Mouse (Mus musculus) limb, embryonic 14.5 days (tissue): ENCODE data around the gene Eef2k. TPM values are rescaled to one million over a fixed set of nuclear protein-coding genes. Genes with fewer than 3 reads are reported as not detected.

ENCODE experiments used
- ATAC-seq: fragments of 200-750 bp; cut with Nextera tagmentation; 2 replicates; pipeline ENCODE4 v1.8.0; 2017; ENCODE audit warnings: low read depth, moderate number of reproducible peaks, moderate TSS enrichment; ENCODE audit not compliant: low FRiP score
- DNase-seq: peaks from one replicate; pipeline ENCODE4 v3.0.0-alpha.2; 2015; ENCODE audit warnings: low spot score
- H3K27ac ChIP-seq: fragments of 300-500 bp; sonication (generic); replicated peaks from 2 replicates; pipeline ENCODE4 v1.5.1; 2014; ENCODE audit warnings: low read depth, mild to moderate bottlenecking, low read length, moderate library complexity, mixed read lengths
- H3K27me3 ChIP-seq: fragments of 300-500 bp; sonication (generic); 2 replicates; pipeline ENCODE4 v1.6.1; 2014; ENCODE audit warnings: low read length, mixed read lengths; ENCODE audit not compliant: control insufficient read depth, insufficient read depth
- H3K36me3 ChIP-seq: fragments of 300-500 bp; sonication (generic); 2 replicates; pipeline ENCODE4 v1.6.1; 2014; ENCODE audit warnings: mild to moderate bottlenecking, low read length, moderate library complexity, mixed read lengths; ENCODE audit not compliant: control insufficient read depth, insufficient read depth
- H3K4me1 ChIP-seq: fragments of 300-500 bp; sonication (generic); 2 replicates; pipeline ENCODE4 v1.6.1; 2014; ENCODE audit warnings: antibody characterized with exemption, low read length, mixed read lengths; ENCODE audit not compliant: control insufficient read depth, insufficient read depth
- H3K4me2 ChIP-seq: fragments of 300-500 bp; sonication (generic); replicated peaks from 2 replicates; pipeline ENCODE4 v1.6.1; 2014; ENCODE audit warnings: low read depth, mild to moderate bottlenecking, low read length, moderate library complexity; ENCODE audit not compliant: severe bottlenecking
- H3K4me3 ChIP-seq: fragments of 300-500 bp; sonication (generic); replicated peaks from 2 replicates; pipeline ENCODE4 v1.5.1; 2014; ENCODE audit warnings: low read length
- H3K9ac ChIP-seq: fragments of 300-500 bp; sonication (generic); 2 replicates; pipeline ENCODE4 v1.6.1; 2014; ENCODE audit warnings: mild to moderate bottlenecking, low read depth, low read length, moderate library complexity; ENCODE audit not compliant: severe bottlenecking
- H3K9me3 ChIP-seq: fragments of 300-500 bp; sonication (generic); 2 replicates; pipeline ENCODE4 v1.6.1; 2016; ENCODE audit warnings: low read length; ENCODE audit not compliant: control insufficient read depth
- POLR2A ChIP-seq: fragments of 200-500 bp; IDR thresholded peaks from 2 replicates; pipeline ENCODE4 v1.8.0; 2012; ENCODE audit warnings: inconsistent platforms, mild to moderate bottlenecking, moderate library complexity, borderline replicate concordance; ENCODE audit not compliant: insufficient read depth, insufficient read length; ENCODE audit errors: extremely low read depth
- WGBS: fragments of 180-500 bp; shearing (Covaris S2); extraction: QIAGEN DNeasy Blood & Tissue Kit; methylation state at CpG from one replicate; pipeline ENCODE4 v1.1.7; 2014; 5-methylcytosine and 5-hydroxymethylcytosine counted together
- polyA plus RNA-seq, 2 experiments: library from polyadenylated mRNA; depleted of rRNA in 1 of 2; stranded (reverse) in 1 of 2; unstranded in 1 of 2; fragments of >200 nt; fragmentation: Nextera tagmentation in 1 of 2; extraction: Ambion mirVana in 1 of 2; gene quantifications; 2 replicates each; pipeline versions ENCODE4 v1.2.1 to v1.2.3; 2012 to 2014

Gene Eef2k
- polyA plus RNA-seq (2012; rRNA removed) (37.5 and 39.9 TPM in 2 replicates), polyA plus RNA-seq (2014; fragmentation: Nextera tagmentation; extraction: Ambion mirVana) (22.4 and 23.9 TPM in 2 replicates)

GRCm38 (mm10) chr7:120842345-120843036 is at the start of gene Eef2k:
Gene Eef2k (plus strand): TSS chr7:120842831.
- Histone ChIP-seq H3K4me3 (peak within 1 kb of the TSS; percentile 63), H3K4me1 (peaks cover 16% of the 10 kb centered on the region), H3K27me3 (no peaks in the 10 kb centered on the region), H3K36me3 (peaks cover 8% of the 10 kb centered on the region; the same call in 1 of the 2 replicates), H3K9me3 (no peaks in the 10 kb centered on the region), H3K9ac (peak within 1 kb of the TSS; percentile 80), H3K4me2 (peak within 1 kb of the TSS; percentile 77), H3K27ac (peak within 1 kb of the TSS; percentile 94)
- peak; percentile 95 for ATAC-seq
- peak; percentile 85 for DNase-seq
- 4% methylated on average over 27 of the region's 35 CpGs for WGBS
- no peak for TF ChIP-seq POLR2A

GRCm38 (mm10) chr7:120795544-120795943 is 47.1 kb upstream of the Eef2k start:
- no peak overlapping the region for H3K27ac ChIP-seq

GRCm38 (mm10) chr7:120796369-120796768 is 46.3 kb upstream of the Eef2k start:
- H3K27ac ChIP-seq, result no peak overlapping the region
- TF ChIP-seq POLR2A, result no peak
- no peaks in the 10 kb centered on the region for H3K36me3 ChIP-seq
- ATAC-seq, result no peak
- no peaks in the 10 kb centered on the region for H3K9me3 ChIP-seq
- DNase-seq, result no peak
- no peaks in the 10 kb centered on the region for H3K4me1 ChIP-seq
- no peak overlapping the region for H3K9ac ChIP-seq
- no peak overlapping the region for H3K4me3 ChIP-seq
- 73% methylated on average over 3 of the region's 3 CpGs for WGBS
- H3K4me2 ChIP-seq, result no peak overlapping the region
- H3K27me3 ChIP-seq, result no peaks in the 10 kb centered on the region

More at GRCm38 (mm10) chr7:120795544-120795943, 47.1 kb upstream of the Eef2k start:
- Histone ChIP-seq H3K4me3 (no peak overlapping the region), H3K4me1 (no peaks in the 10 kb centered on the region), H3K9ac (no peak overlapping the region), H3K9me3 (no peaks in the 10 kb centered on the region), H3K27me3 (no peaks in the 10 kb centered on the region), H3K4me2 (no peak overlapping the region), H3K36me3 (no peaks in the 10 kb centered on the region)
- WGBS, result 59% methylated on average over 4 of the region's 4 CpGs
- TF ChIP-seq POLR2A, result no peak
- DNase-seq (no peak), ATAC-seq (no peak)

GRCm38 (mm10) chr7:120803268-120803667 is 39.4 kb upstream of the Eef2k start:
- no peak for TF ChIP-seq POLR2A

GRCm38 (mm10) chr7:120809705-120810104 is 32.9 kb upstream of the Eef2k start:
- ATAC-seq (no peak), DNase-seq (no peak)
- peak overlapping the region; percentile 31; the same call in 1 of the 2 replicates for H3K9ac ChIP-seq
- TF ChIP-seq POLR2A, result no peak
- no peaks in the 10 kb centered on the region for H3K9me3 ChIP-seq
- peaks cover 3% of the 10 kb centered on the region; the same call in 1 of the 2 replicates for H3K4me1 ChIP-seq
- peak overlapping the region; percentile 50 for H3K4me2 ChIP-seq
- no peak overlapping the region for H3K27ac ChIP-seq
- no peaks in the 10 kb centered on the region for H3K36me3 ChIP-seq
- 4% methylated on average over 13 of the region's 27 CpGs for WGBS
- H3K27me3 ChIP-seq, result no peaks in the 10 kb centered on the region
- H3K4me3 ChIP-seq, result peak overlapping the region; percentile 19

More at GRCm38 (mm10) chr7:120803268-120803667, 39.4 kb upstream of the Eef2k start:
- no peaks in the 10 kb centered on the region for H3K36me3 ChIP-seq
- ATAC-seq (no peak), DNase-seq (no peak)
- H3K9me3 ChIP-seq, result no peaks in the 10 kb centered on the region
- no peak overlapping the region for H3K4me3 ChIP-seq
- H3K4me2 ChIP-seq, result no peak overlapping the region
- no peak overlapping the region for H3K27ac ChIP-seq
- 91% methylated on average over 2 of the region's 2 CpGs for WGBS
- H3K9ac ChIP-seq, result no peak overlapping the region
- no peaks in the 10 kb centered on the region for H3K4me1 ChIP-seq
- H3K27me3 ChIP-seq, result no peaks in the 10 kb centered on the region
